Mouse (Mus musculus) CH12.LX (cell line): ENCODE data around the gene Hist1h4c. TPM values are rescaled to one million over a fixed set of nuclear protein-coding genes. Genes with fewer than 3 reads are reported as not detected.
A peak's percentile ranks its signal among the peaks of the same experiment; 100 is the strongest.
"Not testable (repeated sequence)": the region's sequence is repeated elsewhere in the genome, so short reads cannot be mapped to it uniquely, and the experiment has no call there.

Experiments
- DNase-seq: peaks from one replicate; pipeline ENCODE4 v3.0.0-alpha.2; 2013; ENCODE audit errors: extremely low read depth
- H3K27ac ChIP-seq: 2 replicates; pipeline ENCODE4 v1.5.1; 2012; ENCODE audit warnings: low read depth, mild to moderate bottlenecking, control low read depth, moderate library complexity; ENCODE audit not compliant: insufficient read depth
- H3K27me3 ChIP-seq: replicated peaks from 2 replicates; pipeline ENCODE3; 2012; ENCODE audit warnings: inconsistent platforms
- H3K36me3 ChIP-seq, 2 experiments: replicated peaks in 1 of 2; 2 replicates each; pipeline versions ENCODE3 to v1.6.1; 2012; ENCODE audit warnings: inconsistent platforms in 1 of 2, low read length in 1 of 2, mild to moderate bottlenecking in 1 of 2, mixed read lengths in 1 of 2, moderate library complexity in 1 of 2; ENCODE audit not compliant: control insufficient read depth in 1 of 2, insufficient read depth in 1 of 2
- H3K4me1 ChIP-seq, 2 experiments: 2 replicates each; pipeline ENCODE4 v1.6.1; 2012; ENCODE audit warnings: inconsistent platforms in 1 of 2, moderate library complexity in 1 of 2; ENCODE audit not compliant: insufficient read depth in 2 of 2, control insufficient read depth in 1 of 2
- H3K4me2 ChIP-seq: 2 replicates; pipeline ENCODE4 v1.6.1; 2012; ENCODE audit warnings: low read depth, mild to moderate bottlenecking, control low read depth; ENCODE audit not compliant: poor library complexity, insufficient read depth, severe bottlenecking
- H3K4me3 ChIP-seq, 3 experiments: fragments of 150-350 bp in 1 of 3; sonication (generic) in 1 of 3; replicated peaks in 1 of 3; 2 replicates each; pipeline versions ENCODE3 to v1.5.1; 2011 to 2012; ENCODE audit warnings: low read depth in 2 of 3, low read length in 2 of 3, mild to moderate bottlenecking in 2 of 3, moderate library complexity in 2 of 3, control low read depth in 1 of 3, improper control_type of control experiment in 1 of 3, inconsistent platforms in 1 of 3, mixed read lengths in 1 of 3; ENCODE audit not compliant: poor library complexity in 1 of 3
- H3K79me2 ChIP-seq: replicated peaks from 2 replicates; pipeline ENCODE4 v1.6.1; 2012; ENCODE audit warnings: mild to moderate bottlenecking, moderate library complexity; ENCODE audit not compliant: control insufficient read depth, poor library complexity, insufficient read depth, severe bottlenecking; ENCODE audit errors: extremely low read depth
- H3K9ac ChIP-seq: 2 replicates; pipeline ENCODE4 v1.6.1; 2012; ENCODE audit warnings: low read depth, mild to moderate bottlenecking, control low read depth, moderate library complexity; ENCODE audit not compliant: insufficient read depth
- H3K9me3 ChIP-seq: replicated peaks from 2 replicates; pipeline ENCODE3; 2012; ENCODE audit warnings: low read length, inconsistent platforms, mixed read lengths
- CHD2 ChIP-seq: IDR thresholded peaks from 2 replicates; pipeline ENCODE4 v1.6.1; 2011; ENCODE audit warnings: low read length, improper control_type of control experiment
- E2F4 ChIP-seq: IDR thresholded peaks from 2 replicates; pipeline ENCODE4 v1.6.1; 2011; ENCODE audit warnings: low read depth, low read length, improper control_type of control experiment; ENCODE audit not compliant: insufficient replicate concordance
- ELF1 ChIP-seq: IDR thresholded peaks from 2 replicates; pipeline ENCODE4 v1.6.1; 2014; ENCODE audit warnings: low read depth, mild to moderate bottlenecking, inconsistent platforms, low read length, improper control_type of control experiment
- GABPA ChIP-seq: IDR thresholded peaks from 2 replicates; pipeline ENCODE4 v1.6.1; 2012; ENCODE audit warnings: low read depth, low read length, improper control_type of control experiment, inconsistent platforms; ENCODE audit not compliant: insufficient replicate concordance
- HCFC1 ChIP-seq: IDR thresholded peaks from 2 replicates; pipeline ENCODE4 v1.6.1; 2012; ENCODE audit warnings: low read depth, mild to moderate bottlenecking, inconsistent platforms, low read length, improper control_type of control experiment
- MAFK ChIP-seq: IDR thresholded peaks from 2 replicates; pipeline ENCODE4 v1.6.1; 2011; ENCODE audit warnings: low read length, improper control_type of control experiment; ENCODE audit not compliant: insufficient replicate concordance
- MAZ ChIP-seq: IDR thresholded peaks from 2 replicates; pipeline ENCODE4 v1.6.1; 2012; ENCODE audit warnings: low read depth, mild to moderate bottlenecking, inconsistent platforms, low read length, improper control_type of control experiment, moderate library complexity
- MEF2A ChIP-seq: IDR thresholded peaks from 2 replicates; pipeline ENCODE4 v1.6.1; 2014; ENCODE audit warnings: low read depth, mild to moderate bottlenecking, inconsistent platforms, low read length, improper control_type of control experiment, borderline replicate concordance
- MXI1 ChIP-seq: IDR thresholded peaks from 2 replicates; pipeline ENCODE4 v1.6.1; 2011; ENCODE audit warnings: mild to moderate bottlenecking, low read depth, low read length, improper control_type of control experiment
- NELFE ChIP-seq: IDR thresholded peaks from 2 replicates; pipeline ENCODE4 v1.6.1; 2011; ENCODE audit warnings: low read depth, low read length, improper control_type of control experiment
- NRF1 ChIP-seq: IDR thresholded peaks from 2 replicates; pipeline ENCODE4 v1.6.1; 2014; ENCODE audit warnings: low read depth, mild to moderate bottlenecking, inconsistent platforms, low read length, improper control_type of control experiment, moderate library complexity
- PAX5 ChIP-seq: IDR thresholded peaks from 2 replicates; pipeline ENCODE4 v1.6.1; 2012; ENCODE audit warnings: low read length, inconsistent platforms, mixed read lengths
- POLR2A ChIP-seq: IDR thresholded peaks from 2 replicates; pipeline ENCODE4 v1.6.1; 2011; ENCODE audit warnings: low read depth, mild to moderate bottlenecking, improper control_type of control experiment, low read length
- POLR2AphosphoS2 ChIP-seq: IDR thresholded peaks from 2 replicates; pipeline ENCODE4 v1.6.1; 2011; ENCODE audit warnings: low read depth, low read length, improper control_type of control experiment
- RCOR1 ChIP-seq: conservative IDR thresholded peaks from 2 replicates; pipeline ENCODE4 v1.6.1; 2012; ENCODE audit warnings: low read depth, mild to moderate bottlenecking, inconsistent platforms, low read length, improper control_type of control experiment
- SIN3A ChIP-seq: IDR thresholded peaks from 2 replicates; pipeline ENCODE4 v1.6.1; 2012; ENCODE audit warnings: low read length, improper control_type of control experiment, inconsistent platforms
- TBP ChIP-seq: conservative IDR thresholded peaks from 2 replicates; pipeline ENCODE4 v1.6.1; 2011; ENCODE audit warnings: low read depth, low read length, improper control_type of control experiment
- TCF12 ChIP-seq: IDR thresholded peaks from 2 replicates; pipeline ENCODE4 v1.6.1; 2014; ENCODE audit warnings: low read depth, mild to moderate bottlenecking, inconsistent platforms, low read length, improper control_type of control experiment
- UBTF ChIP-seq: IDR thresholded peaks from 2 replicates; pipeline ENCODE4 v1.6.1; 2012; ENCODE audit warnings: low read depth, mild to moderate bottlenecking, inconsistent platforms, low read length, improper control_type of control experiment, moderate library complexity
- ZMIZ1 ChIP-seq: IDR thresholded peaks from 2 replicates; pipeline ENCODE4 v1.6.1; 2012; ENCODE audit warnings: low read depth, mild to moderate bottlenecking, inconsistent platforms, low read length, improper control_type of control experiment
- dilution Hi-C: fragments of 300-500 bp; cut with MboI; formaldehyde crosslinking; loops from 2 replicates; pipeline ENCODE4 v1.14.3; 2020; ENCODE audit warnings: low sequenced_read_pairs; ENCODE audit not compliant: extremely low pct_unique_long_range_greater_than_20kb, extremely low pct_ligation_motif_present
- in situ Hi-C: fragments of 300-500 bp; cut with MboI; formaldehyde crosslinking; loops from 3 replicates; pipeline ENCODE4 v1.14.3; 2019; ENCODE audit warnings: low sequenced_read_pairs, low pct_ligation_motif_present, low pct_unique_long_range_greater_than_20kb, mixed read lengths
- polyA plus RNA-seq: library from polyadenylated mRNA; unstranded; fragments of >175 nt; gene quantifications from 2 replicates; pipeline ENCODE4 v1.2.1, GENCODE M21; 2012; ENCODE audit warnings: low read depth; ENCODE audit not compliant: insufficient read length
- total RNA-seq, 2 experiments: library from RNA; depleted of rRNA; stranded (reverse); fragments of 300-350 nt in 1 of 2; fragments of >200 nt in 1 of 2; gene quantifications; 2 replicates each; pipeline ENCODE4 v1.2.3; 2012 to 2014

Gene Hist1h4c
- total and polyA plus RNA-seq, 3 experiments, result 1.2 to 1,374 (median 6.9) TPM

DNA sequence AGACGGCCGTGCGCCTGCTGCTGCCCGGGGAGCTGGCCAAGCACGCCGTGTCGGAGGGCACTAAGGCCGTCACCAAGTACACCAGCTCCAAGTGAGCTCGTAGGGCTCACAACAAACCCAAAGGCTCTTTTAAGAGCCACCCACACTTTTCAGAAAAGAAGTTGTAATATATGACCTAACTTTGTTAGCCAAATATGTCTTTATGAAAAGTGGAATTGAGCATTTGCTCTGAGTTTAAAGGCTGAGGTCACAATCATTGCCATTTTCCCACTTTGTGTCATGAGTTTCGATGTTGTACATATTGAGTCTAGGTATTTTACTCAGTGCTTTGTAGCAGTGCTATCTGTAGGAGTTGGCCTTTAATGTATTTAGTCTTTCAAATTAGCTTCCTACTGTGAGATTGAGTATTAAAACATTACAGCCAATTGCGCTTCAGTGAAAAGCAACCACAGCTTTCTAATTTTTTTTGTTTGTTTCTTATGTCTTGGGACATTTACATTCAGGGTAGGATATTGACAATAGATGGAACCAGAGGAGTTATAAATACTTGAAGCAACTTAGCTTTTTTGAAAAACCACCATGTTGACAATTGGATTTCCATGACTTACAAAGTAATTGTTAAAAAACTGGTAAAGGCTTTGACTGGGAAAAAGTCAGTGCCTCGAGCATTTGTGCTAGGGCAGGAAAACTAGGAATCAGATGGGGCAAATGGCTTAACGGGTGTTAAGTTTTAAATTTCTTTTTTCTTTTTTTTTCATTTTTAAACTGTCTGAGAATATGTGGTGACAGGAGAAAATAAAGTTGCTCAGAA lies 49.0 kb upstream of the Hist1h4c start (continued):
- TF ChIP-seq MAFK, result no peak
- no peak for TF ChIP-seq MAZ
- no peak for TF ChIP-seq PAX5
- TF ChIP-seq NELFE, result 0 out of 2 replicates have a peak, but pooled peaks have one; percentile 60
- no peak for TF ChIP-seq GABPA
- TF ChIP-seq E2F4, result 0 out of 2 replicates have a peak, but pooled peaks have one; percentile 20
- peak; percentile 92; the same call in 1 of the 2 replicates for TF ChIP-seq UBTF

DNA sequence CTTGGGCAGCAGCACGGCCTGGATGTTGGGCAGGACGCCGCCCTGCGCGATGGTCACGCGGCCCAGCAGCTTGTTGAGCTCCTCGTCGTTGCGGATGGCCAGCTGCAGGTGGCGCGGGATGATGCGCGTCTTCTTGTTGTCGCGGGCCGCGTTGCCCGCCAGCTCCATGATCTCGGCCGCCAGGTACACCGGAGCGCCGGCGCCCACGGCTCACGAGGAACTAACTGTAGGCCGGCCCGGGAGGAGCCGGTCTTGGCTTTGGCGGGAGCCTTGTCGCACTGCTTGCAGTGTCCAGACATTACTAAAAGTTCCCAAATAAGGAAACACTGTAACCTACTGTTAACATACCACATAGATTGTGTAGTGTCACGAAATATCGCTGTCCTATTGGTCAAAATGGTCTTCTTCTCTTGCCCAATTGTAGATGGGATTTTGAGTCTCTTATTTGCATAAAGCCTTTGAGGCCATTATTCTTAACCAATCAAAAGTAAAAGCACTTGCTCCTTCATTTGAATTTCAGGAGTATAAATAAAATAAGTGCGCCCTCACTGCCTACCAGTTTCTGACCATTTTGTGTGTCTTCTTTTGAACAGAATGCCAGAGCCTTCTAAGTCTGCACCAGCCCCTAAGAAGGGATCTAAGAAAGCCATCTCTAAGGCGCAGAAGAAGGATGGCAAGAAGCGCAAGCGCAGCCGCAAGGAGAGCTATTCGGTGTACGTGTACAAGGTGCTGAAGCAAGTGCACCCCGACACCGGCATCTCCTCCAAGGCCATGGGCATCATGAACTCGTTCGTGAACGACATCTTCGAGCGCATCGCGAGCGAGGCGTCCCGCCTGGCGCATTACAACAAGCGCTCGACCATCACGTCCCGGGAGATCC lies 48.2 kb upstream of the Hist1h4c start, which contains the start of gene Hist1h2bb:
Hist1h2bb (plus strand) TSS at position 534 of the 880 bp plus-strand sequence.
- H3K27ac ChIP-seq, result peak within 1 kb of the TSS; percentile 99
- peaks cover 3 to 45% of the 10 kb centered on the region in 2 experiments; a peak in 3 of 4 replicates for H3K4me1 ChIP-seq
- DNase-seq, result peak; percentile 94
- peak within 1 kb of the TSS; percentile 93; the same call in 1 of the 2 replicates for H3K4me2 ChIP-seq
- TF ChIP-seq POLR2AphosphoS2, result peak; percentile 99; the same call in 1 of the 2 replicates
- TF ChIP-seq UBTF, result peak; percentile 94; the same call in 1 of the 2 replicates
- TF ChIP-seq MXI1, result peak; percentile 72
- peak; percentile 99 for TF ChIP-seq ZMIZ1
- TF ChIP-seq SIN3A, result peak; percentile 57; the same call in 1 of the 2 replicates
- peak; percentile 99 for TF ChIP-seq TBP
- peak; percentile 76 for TF ChIP-seq NRF1
- TF ChIP-seq HCFC1, result peak; percentile 63
- TF ChIP-seq TCF12, result peak; percentile 96
- peak; percentile 97 for TF ChIP-seq POLR2A
- peak; percentile 99 for TF ChIP-seq NELFE
- TF ChIP-seq RCOR1, result peak; percentile 52
- peak; percentile 50; the same call in 1 of the 2 replicates for TF ChIP-seq MEF2A
- TF ChIP-seq CHD2, result peak; percentile 93
- 0 out of 2 replicates have a peak, but pooled peaks have one; percentile 8 for TF ChIP-seq ELF1
- H3K4me3 ChIP-seq, result peak within 1 kb of the TSS; percentile 4 to 49 (median 49)
- in situ Hi-C loops, H3K36me3 ChIP-seq, H3K79me2 ChIP-seq, H3K27me3 ChIP-seq, H3K9me3 ChIP-seq: not testable (repeated sequence)
- peak within 1 kb of the TSS; percentile 99 for H3K9ac ChIP-seq
- dilution Hi-C loops, result loop anchor here (10.0 kb wide), 1 partner anchor 52 kb away; the partner anchor contains the start of genes Hist1h1t and Hist1h4c
